Mouse (Mus musculus) gastrocnemius, adult 2 months (tissue): Measurements from ENCODE around the gene Grm2. TPM values are rescaled to one million over a fixed set of nuclear protein-coding genes. Genes with fewer than 3 reads are reported as not detected.

Experiments
- DNase-seq: peaks from one replicate; pipeline ENCODE4 v3.0.0; 2022
- H3K27ac ChIP-seq: fragments of 200-600 bp; 2 replicates; pipeline ENCODE4 v1.8.1; 2022; ENCODE audit warnings: mild to moderate bottlenecking
- H3K4me3 ChIP-seq: fragments of 200-600 bp; 2 replicates; pipeline ENCODE4 v1.8.1; 2022; ENCODE audit warnings: mild to moderate bottlenecking, moderate library complexity
- CTCF ChIP-seq: fragments of 200-600 bp; IDR thresholded peaks from 2 replicates; pipeline ENCODE4 v1.8.1; 2022; ENCODE audit warnings: antibody characterized with exemption, mild to moderate bottlenecking, moderate library complexity
- intact Hi-C: fragments of 180-260 bp; cut with DNase I; formaldehyde crosslinking; loops from one replicate; pipeline ENCODE4 v1.15.1; 2025
- long read RNA-seq, 2 experiments: library from polyadenylated mRNA; stranded (forward); transcript quantifications; one replicate each; pipeline ENCODE4 v2.0.0; 2021
- total RNA-seq, 2 experiments: library from RNA; stranded (reverse); gene quantifications; 2 replicates each; pipeline ENCODE4 v1.2.3; 2021

Gene Grm2
- not detected for total RNA-seq
- long read RNA-seq, experiment 1 = 0 reads
- long read RNA-seq, experiment 2 = 0 reads

- peak; percentile 72 for DNase-seq
- H3K4me3 ChIP-seq = peak within 1 kb of the TSS; percentile 40
These were observed at the start of gene Grm2 for GRCm38 (mm10) chr9:106655884-106656720. Grm2 (minus strand) TSS chr9:106656082.

GRCm38 (mm10) chr9:106692973-106693481 lies 37.1 kb upstream of the Grm2 start:
- no peak for TF ChIP-seq CTCF
- no peak overlapping the region for H3K27ac ChIP-seq
- intact Hi-C loops = no loop called here
- peak; percentile 33 for DNase-seq
- H3K4me3 ChIP-seq = no peak overlapping the region

More at GRCm38 (mm10) chr9:106655884-106656720, at the start of gene Grm2:
- H3K27ac ChIP-seq = no peak within 1 kb of the TSS
- TF ChIP-seq CTCF = no peak
- intact Hi-C loops = no loop called here

- no peak for DNase-seq
- intact Hi-C loops = loop anchor here (10.0 kb wide), 1 partner anchor 606 kb away; the partner anchor contains the start of gene Cish
- H3K4me3 ChIP-seq = no peak overlapping the region
- TF ChIP-seq CTCF = no peak
- H3K27ac ChIP-seq = no peak overlapping the region
These were observed 33.0 kb upstream of the Grm2 start for GRCm38 (mm10) chr9:106688834-106689233.

- TF ChIP-seq CTCF = peak; percentile 92
- intact Hi-C loops = loop anchor here (1.0 to 10.0 kb wide), 4 partner anchors 102 to 608 kb away; partner anchors contain the start of genes Cish, Rad54l2 and Rbm15b
- no peak overlapping the region for H3K27ac ChIP-seq
These were observed 31.2 kb upstream of the Grm2 start for GRCm38 (mm10) chr9:106686983-106687650.

GRCm38 (mm10) chr9:106685249-106686101 lies 29.6 kb upstream of the Grm2 start, which contains the start of gene Tex264:
Tex264 (minus strand) TSS chr9:106685927.
- peak; percentile 93 for DNase-seq
- H3K4me3 ChIP-seq = peak within 1 kb of the TSS; percentile 98
- intact Hi-C loops = loop anchor here (2.0 to 10.0 kb wide), 3 partner anchors 137 to 609 kb away; partner anchors contain the start of genes Cish and Rbm15b
- H3K27ac ChIP-seq = peak within 1 kb of the TSS; percentile 88
- no peak for TF ChIP-seq CTCF

More at GRCm38 (mm10) chr9:106686983-106687650, 31.2 kb upstream of the Grm2 start:
- H3K4me3 ChIP-seq = no peak overlapping the region
- peak; percentile 74 for DNase-seq

GRCm38 (mm10) chr9:106684918-106685248 lies 29.0 kb upstream of the Grm2 start:
- Histone ChIP-seq H3K4me3 (peak overlapping the region; percentile 98), H3K27ac (peak overlapping the region; percentile 88)
- intact Hi-C loops = loop anchor here (10.0 kb wide), 1 partner anchor 610 kb away; the partner anchor contains the start of gene Cish
- no peak for TF ChIP-seq CTCF
- DNase-seq = no peak

- DNase-seq = no peak
- intact Hi-C loops = loop anchor here (10.0 kb wide), 1 partner anchor 611 kb away; the partner anchor contains the start of gene Cish
- Histone ChIP-seq H3K27ac (peak overlapping the region; percentile 88), H3K4me3 (peak overlapping the region; percentile 98)
- TF ChIP-seq CTCF = no peak
These were observed 28.4 kb upstream of the Grm2 start for GRCm38 (mm10) chr9:106684093-106684872.

- Histone ChIP-seq H3K4me3 (no peak overlapping the region), H3K27ac (no peak overlapping the region)
- intact Hi-C loops = loop anchor here (10.0 kb wide), 1 partner anchor 614 kb away; the partner anchor contains the start of gene Cish
- TF ChIP-seq CTCF = no peak
- DNase-seq = no peak
These were observed 25.1 kb upstream of the Grm2 start for GRCm38 (mm10) chr9:106681026-106681425.

- intact Hi-C loops = no loop called here
- DNase-seq = no peak
- Histone ChIP-seq H3K27ac (no peak overlapping the region), H3K4me3 (no peak overlapping the region)
- TF ChIP-seq CTCF = no peak
These were observed 22.4 kb upstream of the Grm2 start for GRCm38 (mm10) chr9:106678242-106678641.

- Histone ChIP-seq H3K27ac (no peak overlapping the region), H3K4me3 (no peak overlapping the region)
- intact Hi-C loops = no loop called here
- no peak for TF ChIP-seq CTCF
- no peak for DNase-seq
These were observed 21.8 kb upstream of the Grm2 start for GRCm38 (mm10) chr9:106677702-106678101.

GRCm38 (mm10) chr9:106676571-106676970 lies 20.7 kb upstream of the Grm2 start:
- DNase-seq = no peak
- intact Hi-C loops = no loop called here

More at GRCm38 (mm10) chr9:106676571-106676970, 20.7 kb upstream of the Grm2 start:
- no peak overlapping the region for H3K27ac ChIP-seq
- H3K4me3 ChIP-seq = no peak overlapping the region
- TF ChIP-seq CTCF = no peak
